Mouse (Mus musculus): Measurements from ENCODE around the gene Fam162a. TPM values are rescaled to one million over a fixed set of nuclear protein-coding genes. Genes with fewer than 3 reads are reported as not detected.

The Fam162a gene
- polyA plus RNA-seq, 1 experiment = 401 TPM

GRCm38 (mm10) chr16:36067694-36068093 lies 3.7 kb downstream of the Fam162a start:
- no peak for TF ChIP-seq GATA1 (IDR thresholded peaks at IDR 0.05; ENCODE audit: low read length)

DNA sequence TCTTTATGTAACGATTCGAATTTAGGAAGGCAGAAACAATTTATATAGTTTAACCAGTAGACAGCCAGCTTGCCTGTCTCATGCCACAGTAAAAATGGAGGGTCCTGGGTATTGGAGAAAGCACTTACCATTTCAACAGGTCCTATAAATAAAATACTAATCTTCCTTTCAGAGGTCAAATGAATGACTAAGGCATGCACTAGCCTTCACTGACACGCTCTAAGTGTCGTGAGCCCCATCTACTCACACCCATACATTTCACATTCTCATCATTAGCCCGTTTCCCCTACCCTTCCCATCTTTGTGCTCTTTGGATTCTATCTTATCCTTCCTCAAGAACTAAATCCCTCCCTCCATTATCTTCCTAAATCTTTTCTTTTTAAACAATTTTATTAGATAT lies 6.5 kb downstream of the Fam162a start:
- TF ChIP-seq GATA1 (IDR thresholded peaks at IDR 0.05; ENCODE audit: low read length) = no peak

DNA sequence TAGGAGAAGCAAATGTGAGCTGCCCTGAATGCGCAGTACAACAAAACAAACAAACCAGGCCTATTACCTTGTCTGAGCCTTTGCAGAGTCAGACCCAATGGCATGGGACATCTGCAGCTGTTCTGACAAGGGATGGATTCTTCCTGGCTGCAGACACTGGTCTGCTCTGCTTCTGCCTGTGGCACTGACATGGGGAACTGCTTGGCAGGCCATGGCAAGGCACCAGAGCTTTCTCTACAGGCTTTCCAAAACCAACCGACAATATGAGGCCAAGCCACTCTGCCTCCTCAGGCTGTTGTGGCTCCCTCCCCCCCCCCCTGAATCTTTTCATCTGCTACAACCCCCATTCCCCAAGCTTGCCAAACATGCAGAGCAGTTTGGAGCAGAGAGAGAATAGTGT lies 8.1 kb downstream of the Fam162a start:
- TF ChIP-seq GATA1 (IDR thresholded peaks at IDR 0.05; ENCODE audit: low read length) = no peak

GRCm38 (mm10) chr16:36057933-36058475 lies 13.4 kb downstream of the Fam162a start:
- TF ChIP-seq GATA1 (IDR thresholded peaks at IDR 0.05; ENCODE audit: low read length) = no peak

GRCm38 (mm10) chr16:36056416-36056815 lies 15.0 kb downstream of the Fam162a start:
- no peak for TF ChIP-seq GATA1 (IDR thresholded peaks at IDR 0.05; ENCODE audit: low read length)

GRCm38 (mm10) chr16:36054920-36055319 lies 16.5 kb downstream of the Fam162a start:
- no peak for TF ChIP-seq GATA1 (IDR thresholded peaks at IDR 0.05; ENCODE audit: low read length)

GRCm38 (mm10) chr16:36053524-36054275 lies 17.7 kb downstream of the Fam162a start:
- no peak for TF ChIP-seq GATA1 (IDR thresholded peaks at IDR 0.05; ENCODE audit: low read length)

DNA sequence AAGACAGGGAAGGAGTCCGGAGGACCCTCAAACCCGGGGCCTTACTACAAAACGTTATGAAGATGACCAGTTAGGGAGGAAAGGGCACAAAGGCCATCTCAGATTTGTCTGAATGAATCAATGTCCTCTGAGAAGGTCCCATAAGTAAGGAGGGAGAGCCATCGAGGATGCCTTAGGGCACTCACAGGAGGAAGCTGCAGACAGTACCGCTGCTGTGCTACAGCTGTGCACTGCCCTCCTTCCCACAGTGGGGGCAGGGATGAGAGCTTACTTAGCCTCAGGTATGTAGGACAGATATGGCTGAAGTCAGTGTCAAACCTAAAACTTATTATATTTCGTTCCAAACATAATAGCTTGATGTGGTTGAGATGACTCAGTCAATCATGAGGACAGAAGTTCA lies 19.9 kb downstream of the Fam162a start:
- TF ChIP-seq GATA1 (IDR thresholded peaks at IDR 0.05; ENCODE audit: low read length) = no peak

- TF ChIP-seq GATA1 (IDR thresholded peaks at IDR 0.05; ENCODE audit: low read length) = no peak
Observed at GRCm38 (mm10) chr16:36047538-36047937, 23.9 kb downstream of the Fam162a start.

GRCm38 (mm10) chr16:36043964-36044363 lies 27.4 kb downstream of the Fam162a start:
- no peak for TF ChIP-seq GATA1 (IDR thresholded peaks at IDR 0.05; ENCODE audit: low read length)

GRCm38 (mm10) chr16:36043073-36043472 lies 28.3 kb downstream of the Fam162a start:
- no peak for TF ChIP-seq GATA1 (IDR thresholded peaks at IDR 0.05; ENCODE audit: low read length)

GRCm38 (mm10) chr16:36041625-36042020 lies 29.8 kb downstream of the Fam162a start:
- no peak for TF ChIP-seq GATA1 (IDR thresholded peaks at IDR 0.05; ENCODE audit: low read length)

DNA sequence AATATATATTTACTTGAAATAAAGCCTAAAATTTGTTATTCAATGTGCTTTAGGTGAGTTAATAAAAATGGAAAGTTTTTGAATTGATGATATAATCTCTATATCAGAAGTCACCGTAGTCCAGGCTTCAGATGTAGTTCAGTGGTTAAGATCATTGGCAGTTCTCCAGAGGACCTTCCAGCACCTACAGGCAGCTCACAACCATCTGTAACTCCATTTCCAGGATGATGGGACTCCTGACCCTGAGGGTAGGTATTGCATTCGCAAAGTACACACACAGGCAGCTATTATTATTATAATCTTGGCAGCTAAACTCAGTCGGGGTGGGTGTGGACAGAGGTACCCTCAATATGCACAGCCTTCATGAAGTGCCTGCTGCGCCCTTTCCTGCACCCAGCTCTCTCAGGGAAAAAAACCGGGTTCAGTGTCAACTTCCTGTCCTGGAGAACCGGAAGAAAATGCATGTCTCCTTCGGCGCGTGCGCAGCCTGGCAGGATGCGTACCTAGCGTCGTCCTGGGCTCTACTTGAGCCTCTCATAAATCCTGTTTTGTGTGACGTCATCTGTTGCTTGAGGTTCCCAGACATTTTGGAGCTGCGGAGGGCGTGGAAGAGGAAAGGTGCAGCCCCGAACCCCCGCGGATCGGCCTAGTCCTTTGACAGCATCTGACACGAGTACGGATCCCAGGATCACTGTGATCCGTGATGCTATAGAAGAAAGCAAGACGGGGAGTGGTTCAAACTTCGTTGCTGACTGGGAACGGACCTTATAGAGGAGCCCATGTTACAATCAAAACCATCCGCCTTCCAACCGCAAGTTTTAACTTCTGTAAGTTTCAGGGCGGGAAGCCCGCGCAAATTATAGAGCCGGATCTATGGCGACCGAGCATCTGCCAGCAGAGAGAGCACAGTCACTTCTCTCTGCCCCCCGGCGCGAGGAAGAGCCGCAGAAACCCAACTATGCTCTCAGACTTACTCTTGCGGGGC lies 30.5 kb downstream of the Fam162a start, which contains the start of gene Wdr5b:
TSS of gene Wdr5b (plus strand) at position 551 of the 985 bp plus-strand sequence.
- no peak for TF ChIP-seq GATA1 (IDR thresholded peaks at IDR 0.05; ENCODE audit: low read length)

DNA sequence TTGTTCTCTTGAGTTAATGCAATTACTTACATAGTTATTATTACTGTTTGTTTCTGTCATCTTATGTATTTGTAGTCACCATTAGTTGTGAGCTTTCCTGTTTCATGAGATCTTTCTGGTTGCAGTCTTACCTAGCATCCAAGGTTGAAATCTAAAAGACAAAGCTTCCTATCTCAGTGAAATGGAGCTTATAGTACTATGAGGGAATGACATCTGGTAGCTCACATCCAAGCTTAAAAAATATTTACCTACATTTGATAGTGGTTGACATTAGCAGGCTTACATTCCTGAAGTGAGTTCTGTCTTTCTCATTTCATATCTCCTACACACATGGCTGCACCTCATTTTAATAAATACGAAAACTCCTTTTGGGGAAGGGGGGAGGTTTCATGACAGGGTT lies 55.1 kb downstream of the Fam162a start:
- no peak for TF ChIP-seq GATA1 (IDR thresholded peaks at IDR 0.05; ENCODE audit: low read length)

DNA sequence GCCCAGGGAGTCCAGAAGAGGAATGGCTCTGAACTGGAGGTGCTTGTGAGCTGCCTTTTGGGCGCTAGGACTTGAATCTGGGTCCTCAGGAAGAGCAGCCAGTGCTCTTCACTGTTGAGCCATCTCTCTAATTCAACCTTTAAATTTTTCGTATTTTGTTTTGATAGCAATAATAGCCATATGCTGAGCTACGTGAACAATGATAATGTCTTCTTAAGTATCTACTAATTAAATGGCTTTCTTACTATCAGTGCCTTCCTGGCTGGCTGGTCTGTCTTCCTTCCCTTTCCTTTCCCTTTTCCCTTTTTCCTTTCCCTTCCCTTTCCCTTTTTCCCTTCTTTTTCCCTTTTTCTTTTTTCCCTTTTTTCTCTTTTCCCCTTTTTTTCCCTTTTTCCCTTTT lies 63.0 kb downstream of the Fam162a start:
- no peak for TF ChIP-seq GATA1 (IDR thresholded peaks at IDR 0.05; ENCODE audit: low read length)

Other genes with a start within 250 kb of the Fam162a start
- 2.2 and 3.7 TPM in 2 replicates for gene Parp14, start 200.1 kb downstream of the Fam162a start, polyA plus RNA-seq (2012)
- gene Parp9, start 133.1 kb downstream of the Fam162a start, polyA plus RNA-seq (2012) = 1.3 and 2.0 TPM in 2 replicates
- 2.3 and 2.8 TPM in 2 replicates for gene Dtx3l, start 132.4 kb downstream of the Fam162a start, polyA plus RNA-seq (2012)
- 46.7 and 66.0 TPM in 2 replicates for gene Kpna1, start 92.8 kb downstream of the Fam162a start, polyA plus RNA-seq (2012)
- 0.22 and 0.35 TPM in 2 replicates for gene Wdr5b, start 30.4 kb downstream of the Fam162a start, polyA plus RNA-seq (2012)
- gene Ccdc58, start 91 bp upstream of the Fam162a start, polyA plus RNA-seq (2012) = 5.6 and 8.0 TPM in 2 replicates
- not detected in 2 replicates for gene Csta1, start 59.6 kb upstream of the Fam162a start, polyA plus RNA-seq (2012)
- not detected in 2 replicates for gene Stfa2l1, start 85.2 kb upstream of the Fam162a start, polyA plus RNA-seq (2012)
- gene Gm5483, start 112.6 kb upstream of the Fam162a start, polyA plus RNA-seq (2012) = not detected in 2 replicates
- gene Gm5416, start 138.8 kb upstream of the Fam162a start, polyA plus RNA-seq (2012) = not detected in 2 replicates
- not detected in 2 replicates for gene 2010005H15Rik, start 149.9 kb upstream of the Fam162a start, polyA plus RNA-seq (2012)
- not detected in 2 replicates for gene Stfa1, start 205.4 kb upstream of the Fam162a start, polyA plus RNA-seq (2012)

Data from G1E-ER4 (cell line).